ENCODE assay signal across 15 mouse cellular contexts in genomic region chr1:36723146-36724056, GRCm38 (mm10). TPM values are rescaled to one million over a fixed set of nuclear protein-coding genes. Genes with fewer than 3 reads are reported as not detected.
DNase-seq lines count a peak whose midpoint lies in the region; ATAC-seq and TF ChIP-seq lines count a peak whose summit lies in the region.
"Had no signal": no experiment of that assay in that cellular context is flagged by ENCODE, and none has a peak within 500 bp of the region (broad histone marks: within the 10 kb centered on the region; RNA-seq: fewer than 3 reads in every experiment).

No protein-coding gene starts in this region.

- no peaks in the 10 kb centered on the region for H3K9me3 ChIP-seq in lung, postnatal 0 days (ENCODE audit: low read length)
- H3K9me3 ChIP-seq in embryonic facial prominence, embryonic 10.5 days = no peaks in the 10 kb centered on the region
- no peaks in the 10 kb centered on the region for H3K9me3 ChIP-seq in limb, embryonic 13.5 days
- H3K9me3 ChIP-seq in liver, postnatal 0 days (ENCODE audit: low read length) = no peaks in the 10 kb centered on the region
- H3K9me3 ChIP-seq: heart, embryonic 13.5 days; hindbrain, embryonic 15.5 days had no signal

- H3K36me3 ChIP-seq in lung, postnatal 0 days (ENCODE audit: insufficient read depth, low read length) = no peaks in the 10 kb centered on the region
- H3K36me3 ChIP-seq in embryonic facial prominence, embryonic 10.5 days (replicated peaks) = no peaks in the 10 kb centered on the region
- no peaks in the 10 kb centered on the region for H3K36me3 ChIP-seq in limb, embryonic 13.5 days
- H3K36me3 ChIP-seq in liver, postnatal 0 days (replicated peaks; ENCODE audit: insufficient read depth, low read length) = no peaks in the 10 kb centered on the region
- H3K36me3 ChIP-seq: heart, embryonic 13.5 days; hindbrain, embryonic 15.5 days had no signal

- H3K27ac ChIP-seq in lung, postnatal 0 days (ENCODE audit: low read length) = no peak overlapping the region
- no peak overlapping the region for H3K27ac ChIP-seq in embryonic facial prominence, embryonic 10.5 days (replicated peaks)
- H3K27ac ChIP-seq in limb, embryonic 13.5 days = peak overlapping the region; percentile 84
- no peak overlapping the region for H3K27ac ChIP-seq in liver, postnatal 0 days (ENCODE audit: low read depth)
- H3K27ac ChIP-seq: heart, embryonic 13.5 days; hindbrain, embryonic 15.5 days had no signal

- peak; percentile 41; the same call in 1 of the 2 replicates for ATAC-seq in lung, postnatal 0 days
- ATAC-seq in limb, embryonic 13.5 days (ENCODE audit: low FRiP score, low read depth) = peak; percentile 86
- ATAC-seq in liver, postnatal 0 days = no peak

- H3K9ac ChIP-seq in lung, postnatal 0 days (replicated peaks; ENCODE audit: low read depth) = no peak overlapping the region
- H3K9ac ChIP-seq in limb, embryonic 13.5 days = no peak overlapping the region
- no peak overlapping the region for H3K9ac ChIP-seq in liver, postnatal 0 days (replicated peaks)
- H3K9ac ChIP-seq: heart, embryonic 13.5 days; hindbrain, embryonic 15.5 days had no signal

- H3K27me3 ChIP-seq in lung, postnatal 0 days (replicated peaks; ENCODE audit: insufficient read depth, low read length) = no peaks in the 10 kb centered on the region
- H3K27me3 ChIP-seq in embryonic facial prominence, embryonic 10.5 days (replicated peaks; ENCODE audit: low read depth, poor library complexity, severe bottlenecking) = no peaks in the 10 kb centered on the region
- H3K27me3 ChIP-seq in limb, embryonic 13.5 days = no peaks in the 10 kb centered on the region
- H3K27me3 ChIP-seq in liver, postnatal 0 days (ENCODE audit: insufficient read depth, low read length) = no peaks in the 10 kb centered on the region
- H3K27me3 ChIP-seq: hindbrain, embryonic 15.5 days had no signal

- no peak overlapping the region for H3K4me2 ChIP-seq in lung, postnatal 0 days (replicated peaks; ENCODE audit: low read depth, low read length)
- H3K4me2 ChIP-seq in limb, embryonic 13.5 days (replicated peaks) = peak overlapping the region; percentile 35
- no peak overlapping the region for H3K4me2 ChIP-seq in liver, postnatal 0 days (ENCODE audit: low read depth, low read length)
- H3K4me2 ChIP-seq: heart, embryonic 13.5 days; hindbrain, embryonic 15.5 days had no signal

- 65% methylated on average over 16 of the region's 16 CpGs for WGBS in lung, postnatal 0 days
- WGBS in embryonic facial prominence, embryonic 10.5 days = 73% methylated on average over 16 of the region's 16 CpGs
- WGBS in limb, embryonic 13.5 days = 25% methylated on average over 16 of the region's 16 CpGs
- WGBS in liver, postnatal 0 days (ENCODE audit: insufficient replicate concordance) = 66% methylated on average over 16 of the region's 16 CpGs

- H3K4me3 ChIP-seq in lung, postnatal 0 days (ENCODE audit: low read depth, low read length) = no peak overlapping the region
- no peak overlapping the region for H3K4me3 ChIP-seq in embryonic facial prominence, embryonic 10.5 days
- no peak overlapping the region for H3K4me3 ChIP-seq in limb, embryonic 13.5 days
- H3K4me3 ChIP-seq in liver, postnatal 0 days (ENCODE audit: low read depth, low read length) = no peak overlapping the region
- H3K4me3 ChIP-seq: erythroblast, embryonic 14.5 days; heart, embryonic 13.5 days; hindbrain, embryonic 15.5 days had no signal

- TF ChIP-seq CTCF in lung, postnatal 0 days (IDR thresholded peaks at IDR 0.05) = no peak
- no peak for TF ChIP-seq CTCF in liver, postnatal 0 days (IDR thresholded peaks at IDR 0.05; ENCODE audit: low read depth)

- peak; percentile 21 for DNase-seq in lung, postnatal 0 days (ENCODE audit: low spot score)
- no peak for DNase-seq in lung, postnatal 36 days
- peak; percentile 33 for DNase-seq in embryonic facial prominence, embryonic 10.5 days (ENCODE audit: low spot score)
- peak; percentile 35 for DNase-seq in thymus, postnatal 4 days
- no peak for DNase-seq in liver, postnatal 0 days
- no peak for DNase-seq in right cerebral cortex, postnatal 25 days
- DNase-seq: cerebellum, postnatal 10 days; gastrocnemius, postnatal 14 days; lung, postnatal 14 days had no signal

- no peaks in the 10 kb centered on the region for H3K4me1 ChIP-seq in lung, postnatal 0 days (ENCODE audit: insufficient read depth, low read depth, low read length)
- H3K4me1 ChIP-seq in embryonic facial prominence, embryonic 10.5 days = peaks cover 14% of the 10 kb centered on the region
- peaks cover 31% of the 10 kb centered on the region for H3K4me1 ChIP-seq in limb, embryonic 13.5 days
- H3K4me1 ChIP-seq in liver, postnatal 0 days (ENCODE audit: insufficient read depth) = no peaks in the 10 kb centered on the region
- H3K4me1 ChIP-seq: heart, embryonic 13.5 days; hindbrain, embryonic 15.5 days had no signal

- TF ChIP-seq EP300 in lung, postnatal 0 days (IDR thresholded peaks at IDR 0.05) = no peak
- TF ChIP-seq EP300 in liver, postnatal 0 days (IDR thresholded peaks at IDR 0.05; ENCODE audit: low read depth) = no peak

RNA-seq across cellular contexts. Expression of gene Actr1b, which starts 9.2 kb away (rescaled TPM):
- 68.2 and 75.8 TPM in 2 replicates for polyA plus RNA-seq in lung, postnatal 0 days (2015; fragmentation: Nextera tagmentation; extraction: Ambion mirVana)
- 137 and 141 TPM in 2 replicates for polyA plus RNA-seq in embryonic facial prominence, embryonic 10.5 days (2016; fragmentation: Nextera tagmentation; extraction: Ambion mirVana)
- polyA plus RNA-seq in limb, embryonic 13.5 days (2015; fragmentation: Nextera tagmentation; extraction: Ambion mirVana) = 105 and 119 TPM in 2 replicates
- polyA plus RNA-seq in liver, postnatal 0 days (2015; fragmentation: Nextera tagmentation; extraction: Ambion mirVana) = 19.3 and 21.3 TPM in 2 replicates

RNA-seq across cellular contexts. Expression of gene 4933424G06Rik, which starts 13.5 kb away (rescaled TPM):
- 0.11 TPM in 1 of 2 replicates, not detected in the other for polyA plus RNA-seq in lung, postnatal 0 days (2015; fragmentation: Nextera tagmentation; extraction: Ambion mirVana)
- not detected in 2 replicates for polyA plus RNA-seq in embryonic facial prominence, embryonic 10.5 days (2016; fragmentation: Nextera tagmentation; extraction: Ambion mirVana)
- polyA plus RNA-seq in limb, embryonic 13.5 days (2015; fragmentation: Nextera tagmentation; extraction: Ambion mirVana) = not detected in 2 replicates
- polyA plus RNA-seq in liver, postnatal 0 days (2015; fragmentation: Nextera tagmentation; extraction: Ambion mirVana) = not detected in 2 replicates
- polyA plus RNA-seq: erythroblast, embryonic 14.5 days; heart, embryonic 13.5 days; large intestine, adult 2 months; small intestine, adult 2 months had no signal

RNA-seq across cellular contexts. Expression of gene Cox5b, which starts 32.2 kb away (rescaled TPM):
- 408 and 474 TPM in 2 replicates for polyA plus RNA-seq in lung, postnatal 0 days (2015; fragmentation: Nextera tagmentation; extraction: Ambion mirVana)
- 515 and 522 TPM in 2 replicates for polyA plus RNA-seq in embryonic facial prominence, embryonic 10.5 days (2016; fragmentation: Nextera tagmentation; extraction: Ambion mirVana)
- polyA plus RNA-seq in limb, embryonic 13.5 days (2015; fragmentation: Nextera tagmentation; extraction: Ambion mirVana) = 479 and 511 TPM in 2 replicates
- 620 and 664 TPM in 2 replicates for polyA plus RNA-seq in liver, postnatal 0 days (2015; fragmentation: Nextera tagmentation; extraction: Ambion mirVana)

RNA-seq across cellular contexts. Expression of gene Zap70, which starts 38.2 kb away (rescaled TPM):
- 4.3 and 5.2 TPM in 2 replicates for polyA plus RNA-seq in lung, postnatal 0 days (2015; fragmentation: Nextera tagmentation; extraction: Ambion mirVana)
- polyA plus RNA-seq in embryonic facial prominence, embryonic 10.5 days (2016; fragmentation: Nextera tagmentation; extraction: Ambion mirVana) = 0.24 and 0.31 TPM in 2 replicates
- 0.34 and 1.2 TPM in 2 replicates for polyA plus RNA-seq in limb, embryonic 13.5 days (2015; fragmentation: Nextera tagmentation; extraction: Ambion mirVana)
- 0.31 and 0.67 TPM in 2 replicates for polyA plus RNA-seq in liver, postnatal 0 days (2015; fragmentation: Nextera tagmentation; extraction: Ambion mirVana)
- polyA plus RNA-seq: erythroblast, embryonic 14.5 days had no signal

RNA-seq across cellular contexts. Expression of gene Fam178b, which starts 40.4 kb away (rescaled TPM):
- polyA plus RNA-seq in lung, postnatal 0 days (2015; fragmentation: Nextera tagmentation; extraction: Ambion mirVana) = 4.7 and 5.1 TPM in 2 replicates
- 0.57 and 0.65 TPM in 2 replicates for polyA plus RNA-seq in embryonic facial prominence, embryonic 10.5 days (2016; fragmentation: Nextera tagmentation; extraction: Ambion mirVana)
- polyA plus RNA-seq in limb, embryonic 13.5 days (2015; fragmentation: Nextera tagmentation; extraction: Ambion mirVana) = 0.53 and 0.69 TPM in 2 replicates
- polyA plus RNA-seq in liver, postnatal 0 days (2015; fragmentation: Nextera tagmentation; extraction: Ambion mirVana) = 0.16 and 0.37 TPM in 2 replicates
- polyA plus RNA-seq: hindbrain, embryonic 15.5 days had no signal

Comparison
In these comparisons a context has a peak if more than half of its experiments do, and no peak if none do; other contexts are left out.
1. DNase-seq: peak in lung, postnatal 0 days (single experiment), embryonic facial prominence, embryonic 10.5 days (single experiment) and thymus, postnatal 4 days (single experiment); none in lung, postnatal 36 days (single experiment), liver, postnatal 0 days (single experiment) and right cerebral cortex, postnatal 25 days (single experiment).